Mouse (Mus musculus) lung, embryonic 15.5 days (tissue): ENCODE data around the gene Gm20661. TPM values are rescaled to one million over a fixed set of nuclear protein-coding genes. Genes with fewer than 3 reads are reported as not detected.

Source experiments
- ATAC-seq: fragments of 200-750 bp; cut with Nextera tagmentation; 2 replicates; pipeline ENCODE4 v1.8.0; 2017; ENCODE audit warnings: moderate number of reproducible peaks, borderline replicate concordance; ENCODE audit not compliant: low FRiP score, low TSS enrichment; ENCODE audit errors: extremely low read depth
- H3K27ac ChIP-seq: fragments of 300-500 bp; sonication (generic); 2 replicates; pipeline ENCODE4 v1.5.1; 2015; ENCODE audit warnings: moderate library complexity, mild to moderate bottlenecking, inconsistent platforms
- H3K27me3 ChIP-seq: fragments of 300-500 bp; sonication (generic); 2 replicates; pipeline ENCODE4 v1.6.1; 2015; ENCODE audit warnings: inconsistent platforms
- H3K36me3 ChIP-seq: fragments of 300-500 bp; sonication (generic); 2 replicates; pipeline ENCODE4 v1.6.1; 2015; ENCODE audit warnings: inconsistent platforms
- H3K4me1 ChIP-seq: fragments of 300-500 bp; sonication (generic); 2 replicates; pipeline ENCODE4 v1.6.1; 2015; ENCODE audit warnings: inconsistent platforms
- H3K4me2 ChIP-seq: fragments of 300-500 bp; sonication (generic); 2 replicates; pipeline ENCODE4 v1.6.1; 2015; ENCODE audit warnings: inconsistent platforms, mild to moderate bottlenecking, moderate library complexity
- H3K4me3 ChIP-seq: fragments of 300-500 bp; sonication (generic); 2 replicates; pipeline ENCODE4 v1.5.1; 2015; ENCODE audit warnings: mild to moderate bottlenecking, inconsistent platforms
- H3K9ac ChIP-seq: fragments of 300-500 bp; sonication (generic); 2 replicates; pipeline ENCODE4 v1.6.1; 2015; ENCODE audit warnings: inconsistent platforms
- H3K9me3 ChIP-seq: fragments of 300-500 bp; sonication (generic); 2 replicates; pipeline ENCODE4 v1.6.1; 2016; ENCODE audit warnings: inconsistent platforms
- WGBS: fragments of 180-500 bp; shearing (Covaris S2); methylation state at CpG from one replicate; pipeline ENCODE4 v1.1.7; 2015; 5-methylcytosine and 5-hydroxymethylcytosine counted together
- polyA plus RNA-seq: library from polyadenylated mRNA; unstranded; fragments of >200 nt; fragmentation: Nextera tagmentation; extraction: Ambion mirVana; gene quantifications from 2 replicates; pipeline ENCODE4 v1.2.1, GENCODE M21; 2015

Gm20661 gene
- polyA plus RNA-seq, result 3.5 and 3.6 TPM in 2 replicates

DNA sequence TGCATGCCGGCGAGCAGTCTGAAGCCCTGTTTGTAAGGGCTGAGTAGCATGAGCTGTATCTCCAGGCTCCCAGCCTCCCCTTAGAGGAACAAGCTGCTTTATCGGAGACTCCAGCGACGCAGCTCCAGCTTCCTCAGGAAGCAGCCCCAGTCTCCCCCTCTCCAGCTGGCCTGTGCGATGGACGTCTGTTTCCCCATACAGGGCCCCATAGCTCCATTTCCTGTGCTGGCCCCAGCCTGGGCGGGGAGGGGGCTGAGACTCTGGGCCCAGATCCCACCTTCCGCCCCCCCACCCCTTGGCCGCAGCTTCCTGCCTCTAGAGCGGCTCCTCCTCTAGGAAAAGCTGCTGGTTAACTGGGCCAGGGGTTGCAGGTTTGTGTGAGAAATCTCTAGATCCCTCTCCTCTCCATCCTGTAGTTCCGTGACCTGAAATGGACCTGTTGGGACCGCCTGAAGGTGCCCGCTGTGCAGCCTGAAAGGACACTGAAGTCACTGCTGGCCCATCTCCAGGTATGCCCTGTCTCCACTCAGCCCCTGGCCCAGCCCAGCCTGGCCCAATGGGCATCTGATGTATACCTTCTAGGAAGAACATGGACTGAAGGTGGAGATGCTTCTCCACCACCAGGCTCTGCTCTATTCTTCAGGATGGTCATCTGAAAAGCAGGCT lies at the start of gene Gm20661:
TSS of gene Gm20661 (plus strand) at position 378 of the 666 bp plus-strand sequence.
- peak within 1 kb of the TSS; percentile 66 for H3K4me3 ChIP-seq
- peak within 1 kb of the TSS; percentile 88 for H3K4me2 ChIP-seq
- peak within 1 kb of the TSS; percentile 67 for H3K9ac ChIP-seq
- H3K27me3 ChIP-seq, result no peaks in the 10 kb centered on the region
- H3K36me3 ChIP-seq, result no peaks in the 10 kb centered on the region
- peak within 1 kb of the TSS; percentile 100 for H3K27ac ChIP-seq
- peak; percentile 83 for ATAC-seq
- no peaks in the 10 kb centered on the region for H3K9me3 ChIP-seq
- H3K4me1 ChIP-seq, result peaks cover 54% of the 10 kb centered on the region
- WGBS, result 11% methylated on average over 14 of the region's 14 CpGs

- Histone ChIP-seq H3K9me3 (no peaks in the 10 kb centered on the region), H3K4me3 (no peak overlapping the region), H3K4me2 (no peak overlapping the region), H3K27ac (no peak overlapping the region), H3K27me3 (peaks cover 32% of the 10 kb centered on the region), H3K9ac (no peak overlapping the region), H3K36me3 (no peaks in the 10 kb centered on the region), H3K4me1 (peaks cover 15% of the 10 kb centered on the region)
- ATAC-seq, result no peak
- WGBS, result 81% methylated on average over 11 of the region's 11 CpGs
Measured at GRCm38 (mm10) chr9:107934146-107934545, 48.7 kb upstream of the Gm20661 start.

DNA sequence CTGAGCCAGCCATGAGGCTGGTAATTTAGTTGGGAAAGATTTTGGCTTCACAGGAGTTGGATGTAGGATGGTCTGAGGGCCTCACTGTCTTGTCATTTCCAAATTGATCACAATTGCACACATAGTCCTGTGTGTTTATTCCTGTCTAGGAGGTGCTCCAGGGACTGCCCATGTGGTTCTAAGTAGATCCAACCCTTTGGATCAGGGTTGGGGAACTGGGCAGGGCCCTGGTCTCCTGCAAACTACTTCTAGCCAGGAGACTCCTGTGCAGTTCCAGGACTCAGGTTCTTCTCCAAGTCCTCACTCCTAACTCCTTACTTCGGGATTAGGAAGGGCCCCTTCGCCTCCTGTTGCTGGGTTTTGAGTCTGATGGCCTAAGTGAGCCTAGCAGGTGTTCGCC lies 47.5 kb upstream of the Gm20661 start, which contains the start of gene Camkv:
TSS of gene Camkv (plus strand) at position 301 of the 400 bp plus-strand sequence.
- Histone ChIP-seq H3K4me1 (peaks cover 15% of the 10 kb centered on the region), H3K4me3 (peak within 1 kb of the TSS; percentile 42), H3K9ac (peak within 1 kb of the TSS; percentile 49), H3K27me3 (peaks cover 32% of the 10 kb centered on the region), H3K36me3 (no peaks in the 10 kb centered on the region), H3K9me3 (no peaks in the 10 kb centered on the region), H3K4me2 (peak within 1 kb of the TSS; percentile 96), H3K27ac (no peak within 1 kb of the TSS)
- WGBS, result 11% methylated on average over 3 of the region's 3 CpGs
- ATAC-seq, result no peak

GRCm38 (mm10) chr9:107935790-107936214 lies 47.1 kb upstream of the Gm20661 start:
- H3K27me3 ChIP-seq, result peaks cover 32% of the 10 kb centered on the region
- H3K9ac ChIP-seq, result peak overlapping the region; percentile 49
- ATAC-seq, result peak; percentile 37; the same call in 1 of the 2 replicates
- peak overlapping the region; percentile 42 for H3K4me3 ChIP-seq
- H3K4me2 ChIP-seq, result peak overlapping the region; percentile 96
- no peak overlapping the region for H3K27ac ChIP-seq
- no peaks in the 10 kb centered on the region for H3K36me3 ChIP-seq
- WGBS, result 2% methylated on average over 39 of the region's 41 CpGs
- H3K9me3 ChIP-seq, result no peaks in the 10 kb centered on the region
- peaks cover 15% of the 10 kb centered on the region for H3K4me1 ChIP-seq

- 2% methylated on average over 28 of the region's 29 CpGs for WGBS
- peak overlapping the region; percentile 96 for H3K4me2 ChIP-seq
- ATAC-seq, result peak; percentile 23; the same call in 1 of the 2 replicates
Measured at GRCm38 (mm10) chr9:107936215-107936822, 46.5 kb upstream of the Gm20661 start.

GRCm38 (mm10) chr9:107936831-107937230 lies 46.0 kb upstream of the Gm20661 start:
- peaks cover 32% of the 10 kb centered on the region for H3K27me3 ChIP-seq
- H3K27ac ChIP-seq, result no peak overlapping the region
- H3K4me2 ChIP-seq, result peak overlapping the region; percentile 96
- no peaks in the 10 kb centered on the region for H3K9me3 ChIP-seq
- 17% methylated on average over 3 of the region's 3 CpGs for WGBS
- H3K4me1 ChIP-seq, result peaks cover 15% of the 10 kb centered on the region
- H3K36me3 ChIP-seq, result no peaks in the 10 kb centered on the region
- ATAC-seq, result no peak
- H3K9ac ChIP-seq, result no peak overlapping the region
- H3K4me3 ChIP-seq, result no peak overlapping the region; the same call in 1 of the 2 replicates

More at GRCm38 (mm10) chr9:107936215-107936822, 46.5 kb upstream of the Gm20661 start:
- H3K9me3 ChIP-seq, result no peaks in the 10 kb centered on the region
- no peak overlapping the region for H3K27ac ChIP-seq
- H3K27me3 ChIP-seq, result peaks cover 32% of the 10 kb centered on the region
- peak overlapping the region; percentile 49 for H3K9ac ChIP-seq
- peak overlapping the region; percentile 42 for H3K4me3 ChIP-seq
- no peaks in the 10 kb centered on the region for H3K36me3 ChIP-seq
- H3K4me1 ChIP-seq, result peaks cover 15% of the 10 kb centered on the region

- WGBS, result 76% methylated on average over 31 of the region's 31 CpGs
- H3K36me3 ChIP-seq, result no peaks in the 10 kb centered on the region
- H3K9me3 ChIP-seq, result no peaks in the 10 kb centered on the region
- no peak overlapping the region for H3K4me2 ChIP-seq
- no peak overlapping the region for H3K4me3 ChIP-seq
- ATAC-seq, result no peak
- H3K27ac ChIP-seq, result no peak overlapping the region
- H3K27me3 ChIP-seq, result no peaks in the 10 kb centered on the region
- H3K9ac ChIP-seq, result no peak overlapping the region
- H3K4me1 ChIP-seq, result peaks cover 18% of the 10 kb centered on the region
Measured at GRCm38 (mm10) chr9:107947241-107948194, 35.3 kb upstream of the Gm20661 start.

DNA sequence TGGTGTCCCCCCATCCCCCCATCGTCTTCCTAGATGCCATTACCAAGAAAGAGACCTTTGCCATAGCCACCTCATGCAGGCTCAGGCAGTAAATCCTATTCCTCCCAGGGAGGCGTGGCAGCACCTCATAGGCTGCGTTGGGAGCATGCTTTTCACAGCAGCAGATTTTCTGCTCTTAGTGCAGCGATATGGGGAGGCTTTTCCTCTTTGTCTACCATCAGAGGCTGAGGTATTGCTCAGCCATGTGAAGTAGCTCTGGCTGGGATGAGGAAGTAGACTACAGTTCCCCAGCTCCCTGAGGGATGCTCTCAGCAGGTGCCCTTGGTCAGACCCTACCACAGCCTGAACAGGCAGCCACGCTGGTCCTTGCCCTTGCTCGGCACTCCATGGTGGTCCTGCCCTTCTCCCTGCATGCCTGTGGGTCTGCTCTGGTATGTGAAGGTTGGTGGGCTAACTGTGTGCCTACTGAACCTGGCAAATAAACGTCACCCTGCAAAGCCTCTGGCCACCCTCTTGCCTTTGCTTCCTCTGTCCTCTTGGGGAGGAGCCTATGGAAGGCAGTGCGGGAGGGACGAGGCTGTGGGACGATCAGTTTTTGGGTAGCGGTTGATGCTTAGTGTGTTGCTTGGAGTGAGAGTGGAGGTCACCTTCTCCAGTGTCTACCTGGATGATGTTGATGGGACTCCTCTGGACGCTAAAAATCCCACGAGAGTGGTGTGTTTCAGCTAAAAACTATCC lies 33.5 kb upstream of the Gm20661 start:
- Histone ChIP-seq H3K4me3 (no peak overlapping the region), H3K27me3 (no peaks in the 10 kb centered on the region), H3K9me3 (no peaks in the 10 kb centered on the region), H3K36me3 (no peaks in the 10 kb centered on the region), H3K4me1 (peaks cover 21% of the 10 kb centered on the region), H3K9ac (no peak overlapping the region), H3K4me2 (no peak overlapping the region), H3K27ac (no peak overlapping the region)
- WGBS, result 80% methylated on average over 13 of the region's 13 CpGs
- ATAC-seq, result no peak

- 87% methylated on average over 10 of the region's 10 CpGs for WGBS
- Histone ChIP-seq H3K9ac (peak within 1 kb of the TSS; percentile 63), H3K27me3 (no peaks in the 10 kb centered on the region), H3K4me3 (peak within 1 kb of the TSS; percentile 68), H3K4me2 (peak within 1 kb of the TSS; percentile 73), H3K36me3 (no peaks in the 10 kb centered on the region), H3K27ac (peak within 1 kb of the TSS; percentile 73), H3K9me3 (no peaks in the 10 kb centered on the region), H3K4me1 (peaks cover 21% of the 10 kb centered on the region)
- ATAC-seq, result no peak
Measured at GRCm38 (mm10) chr9:107949922-107950235, 33.0 kb upstream of the Gm20661 start, which contains the start of gene Traip. Gene Traip, plus strand, starts transcription at chr9:107950136.

GRCm38 (mm10) chr9:107950460-107951355 lies 32.1 kb upstream of the Gm20661 start:
- Histone ChIP-seq H3K4me1 (peaks cover 23% of the 10 kb centered on the region), H3K4me3 (peak overlapping the region; percentile 68), H3K4me2 (peak overlapping the region; percentile 73), H3K27me3 (no peaks in the 10 kb centered on the region), H3K9ac (peak overlapping the region; percentile 63), H3K9me3 (no peaks in the 10 kb centered on the region), H3K36me3 (no peaks in the 10 kb centered on the region), H3K27ac (peak overlapping the region; percentile 73)
- WGBS, result 11% methylated on average over 45 of the region's 45 CpGs
- ATAC-seq, result peak; percentile 94; the same call in 1 of the 2 replicates
